Mouse (Mus musculus) adrenal gland, postnatal 14 days (tissue): ENCODE measurements around the gene Rrbp1. TPM values are rescaled to one million over a fixed set of nuclear protein-coding genes. Genes with fewer than 3 reads are reported as not detected.

ENCODE experiments used
- DNase-seq: peaks from one replicate; pipeline ENCODE4 v3.0.0; 2021; ENCODE audit warnings: mixed read lengths
- long read RNA-seq, 2 experiments: library from polyadenylated mRNA; stranded (forward); transcript quantifications; one replicate each; pipeline ENCODE4 v2.0.0; 2021
- total RNA-seq: library from RNA; stranded (reverse); gene quantifications from 2 replicates; pipeline ENCODE4 v1.2.3, GENCODE M21; 2021

The Rrbp1 gene
- total RNA-seq = 174 and 205 TPM in 2 replicates
- long read RNA-seq, experiment 1, full-length matches to known transcripts = 9 of 47 reads
- long read RNA-seq, experiment 1, partial matches to known transcripts = 26 of 47 reads
- long read RNA-seq, experiment 1, other reads (novel, unspliced or antisense) = 12 of 47 reads
- long read RNA-seq, experiment 2, full-length matches to known transcripts = 5 of 47 reads
- long read RNA-seq, experiment 2, partial matches to known transcripts = 38 of 47 reads
- long read RNA-seq, experiment 2, other reads (novel, unspliced or antisense) = 4 of 47 reads

- peak; percentile 99 for DNase-seq
Observed at GRCm38 (mm10) chr2:144011080-144011551, at the start of gene Rrbp1. TSS of gene Rrbp1 (minus strand) at chr2:144011263.

GRCm38 (mm10) chr2:144057735-144058134, 46.7 kb upstream of the Rrbp1 start:
- no peak for DNase-seq

GRCm38 (mm10) chr2:144052410-144053065, 41.5 kb upstream of the Rrbp1 start:
- peak; percentile 24 for DNase-seq

GRCm38 (mm10) chr2:144050861-144051260, 39.8 kb upstream of the Rrbp1 start:
- DNase-seq = no peak

GRCm38 (mm10) chr2:144050146-144050680, 39.1 kb upstream of the Rrbp1 start:
- DNase-seq = no peak

GRCm38 (mm10) chr2:144046916-144047315, 35.9 kb upstream of the Rrbp1 start:
- no peak for DNase-seq

GRCm38 (mm10) chr2:144045756-144046560, 34.9 kb upstream of the Rrbp1 start:
- DNase-seq = no peak

GRCm38 (mm10) chr2:144044726-144045125, 33.7 kb upstream of the Rrbp1 start:
- peak; percentile 36 for DNase-seq

GRCm38 (mm10) chr2:144032664-144033063, 21.6 kb upstream of the Rrbp1 start, which contains the start of gene Banf2:
TSS of gene Banf2 (plus strand) at chr2:144033059.
- DNase-seq = no peak

- DNase-seq = no peak
Observed at GRCm38 (mm10) chr2:144030791-144031190, 19.7 kb upstream of the Rrbp1 start.

GRCm38 (mm10) chr2:144026456-144026855, 15.4 kb upstream of the Rrbp1 start:
- DNase-seq = no peak

- no peak for DNase-seq
Observed at GRCm38 (mm10) chr2:144025361-144025760, 14.3 kb upstream of the Rrbp1 start.

- no peak for DNase-seq
Observed at GRCm38 (mm10) chr2:144022441-144022840, 11.4 kb upstream of the Rrbp1 start.

- no peak for DNase-seq
Observed at GRCm38 (mm10) chr2:144019971-144020370, 8.9 kb upstream of the Rrbp1 start.

GRCm38 (mm10) chr2:144015861-144016260, 4.8 kb upstream of the Rrbp1 start:
- DNase-seq = no peak

- no peak for DNase-seq
Observed at GRCm38 (mm10) chr2:144014481-144014880, 3.4 kb upstream of the Rrbp1 start.

GRCm38 (mm10) chr2:144014051-144014450, 3.0 kb upstream of the Rrbp1 start:
- no peak for DNase-seq

- peak; percentile 92 for DNase-seq
Observed at GRCm38 (mm10) chr2:144010282-144011044, 600 bp downstream of the Rrbp1 start.

GRCm38 (mm10) chr2:144009551-144010281, 1.3 kb downstream of the Rrbp1 start:
- DNase-seq = peak; percentile 74

- no peak for DNase-seq
Observed at GRCm38 (mm10) chr2:144009081-144009480, 2.0 kb downstream of the Rrbp1 start.

- no peak for DNase-seq
Observed at GRCm38 (mm10) chr2:144007211-144007610, 3.9 kb downstream of the Rrbp1 start.
